Mouse (Mus musculus) lung, embryonic 15.5 days (tissue): ENCODE measurements around the gene Nr1h3. TPM values are rescaled to one million over a fixed set of nuclear protein-coding genes. Genes with fewer than 3 reads are reported as not detected.
A peak's percentile ranks its signal among the peaks of the same experiment; 100 is the strongest.
"Not testable (repeated sequence)": the region's sequence is repeated elsewhere in the genome, so short reads cannot be mapped to it uniquely, and the experiment has no call there.

Experiments
- ATAC-seq: fragments of 200-750 bp; cut with Nextera tagmentation; 2 replicates; pipeline ENCODE4 v1.8.0; 2017; ENCODE audit warnings: moderate number of reproducible peaks, borderline replicate concordance; ENCODE audit not compliant: low FRiP score, low TSS enrichment; ENCODE audit errors: extremely low read depth
- H3K27ac ChIP-seq: fragments of 300-500 bp; sonication (generic); 2 replicates; pipeline ENCODE4 v1.5.1; 2015; ENCODE audit warnings: moderate library complexity, mild to moderate bottlenecking, inconsistent platforms
- H3K27me3 ChIP-seq: fragments of 300-500 bp; sonication (generic); 2 replicates; pipeline ENCODE4 v1.6.1; 2015; ENCODE audit warnings: inconsistent platforms
- H3K36me3 ChIP-seq: fragments of 300-500 bp; sonication (generic); 2 replicates; pipeline ENCODE4 v1.6.1; 2015; ENCODE audit warnings: inconsistent platforms
- H3K4me1 ChIP-seq: fragments of 300-500 bp; sonication (generic); 2 replicates; pipeline ENCODE4 v1.6.1; 2015; ENCODE audit warnings: inconsistent platforms
- H3K4me2 ChIP-seq: fragments of 300-500 bp; sonication (generic); 2 replicates; pipeline ENCODE4 v1.6.1; 2015; ENCODE audit warnings: inconsistent platforms, mild to moderate bottlenecking, moderate library complexity
- H3K4me3 ChIP-seq: fragments of 300-500 bp; sonication (generic); 2 replicates; pipeline ENCODE4 v1.5.1; 2015; ENCODE audit warnings: mild to moderate bottlenecking, inconsistent platforms
- H3K9ac ChIP-seq: fragments of 300-500 bp; sonication (generic); 2 replicates; pipeline ENCODE4 v1.6.1; 2015; ENCODE audit warnings: inconsistent platforms
- H3K9me3 ChIP-seq: fragments of 300-500 bp; sonication (generic); 2 replicates; pipeline ENCODE4 v1.6.1; 2016; ENCODE audit warnings: inconsistent platforms
- WGBS: fragments of 180-500 bp; shearing (Covaris S2); methylation state at CpG from one replicate; pipeline ENCODE4 v1.1.7; 2015; 5-methylcytosine and 5-hydroxymethylcytosine counted together
- polyA plus RNA-seq: library from polyadenylated mRNA; unstranded; fragments of >200 nt; fragmentation: Nextera tagmentation; extraction: Ambion mirVana; gene quantifications from 2 replicates; pipeline ENCODE4 v1.2.1, GENCODE M21; 2015

Gene Nr1h3
- 20.9 and 22.8 TPM in 2 replicates for polyA plus RNA-seq

- H3K9me3 ChIP-seq: no peaks in the 10 kb centered on the region
- peak; percentile 95 for ATAC-seq
- peaks cover 21% of the 10 kb centered on the region for H3K4me1 ChIP-seq
- peaks cover 17% of the 10 kb centered on the region for H3K36me3 ChIP-seq
- H3K4me2 ChIP-seq: peak within 1 kb of the TSS; percentile 76
- peak within 1 kb of the TSS; percentile 85 for H3K9ac ChIP-seq
- peak within 1 kb of the TSS; percentile 60 for H3K4me3 ChIP-seq
- H3K27me3 ChIP-seq: no peaks in the 10 kb centered on the region
- 2% methylated on average over 28 of the region's 28 CpGs for WGBS
- peak within 1 kb of the TSS; percentile 96 for H3K27ac ChIP-seq
Observed at GRCm38 (mm10) chr2:91202222-91202971, at the start of gene Nr1h3, which contains the start of gene Acp2. TSS of gene Nr1h3 (minus strand) at chr2:91202834. TSS of gene Acp2 (plus strand) at chr2:91202885.

- H3K9ac ChIP-seq: no peak overlapping the region
- H3K4me3 ChIP-seq: no peak overlapping the region
- no peak for ATAC-seq
- no peaks in the 10 kb centered on the region for H3K9me3 ChIP-seq
- H3K27ac ChIP-seq: no peak overlapping the region
- H3K4me1 ChIP-seq: peaks cover 16% of the 10 kb centered on the region
- no peaks in the 10 kb centered on the region for H3K36me3 ChIP-seq
- H3K4me2 ChIP-seq: no peak overlapping the region
- H3K27me3 ChIP-seq: peaks cover 29% of the 10 kb centered on the region
- 62% methylated on average over 4 of the region's 4 CpGs for WGBS
Observed at GRCm38 (mm10) chr2:91252001-91252400, 49.4 kb upstream of the Nr1h3 start.

- H3K4me2 ChIP-seq: no peak overlapping the region
- no peak overlapping the region for H3K4me3 ChIP-seq
- H3K4me1 ChIP-seq: no peaks in the 10 kb centered on the region
- H3K9ac ChIP-seq: no peak overlapping the region
- H3K9me3 ChIP-seq: no peaks in the 10 kb centered on the region
- H3K36me3 ChIP-seq: no peaks in the 10 kb centered on the region
- no peak for ATAC-seq
- 75% methylated on average over 4 of the region's 4 CpGs for WGBS
- no peak overlapping the region for H3K27ac ChIP-seq
- 0 out of 2 replicates have a peak, but pooled peaks cover 2% of the 10 kb centered on the region for H3K27me3 ChIP-seq
Observed at GRCm38 (mm10) chr2:91248366-91248765, 45.7 kb upstream of the Nr1h3 start.

- Histone ChIP-seq H3K4me2 (no peak overlapping the region), H3K27me3 (no peaks in the 10 kb centered on the region), H3K36me3 (no peaks in the 10 kb centered on the region), H3K4me3 (no peak overlapping the region), H3K4me1 (no peaks in the 10 kb centered on the region), H3K9ac (no peak overlapping the region), H3K27ac (no peak overlapping the region), H3K9me3 (no peaks in the 10 kb centered on the region)
- 66% methylated on average over 5 of the region's 5 CpGs for WGBS
- ATAC-seq: no peak
Observed at GRCm38 (mm10) chr2:91244557-91245228, 42.1 kb upstream of the Nr1h3 start.

- Histone ChIP-seq H3K4me2 (no peak overlapping the region), H3K4me1 (no peaks in the 10 kb centered on the region), H3K9ac (no peak overlapping the region), H3K36me3 (no peaks in the 10 kb centered on the region), H3K4me3 (no peak overlapping the region), H3K27me3 (no peaks in the 10 kb centered on the region), H3K27ac (no peak overlapping the region), H3K9me3 (no peaks in the 10 kb centered on the region)
- WGBS: 63% methylated on average over 3 of the region's 3 CpGs
- no peak for ATAC-seq
Observed at GRCm38 (mm10) chr2:91243416-91243815, 40.8 kb upstream of the Nr1h3 start.

- Histone ChIP-seq H3K27me3 (no peaks in the 10 kb centered on the region), H3K27ac (no peak overlapping the region), H3K4me1 (no peaks in the 10 kb centered on the region), H3K4me2 (no peak overlapping the region), H3K9me3 (no peaks in the 10 kb centered on the region), H3K36me3 (no peaks in the 10 kb centered on the region), H3K9ac (no peak overlapping the region), H3K4me3 (no peak overlapping the region)
- WGBS: 61% methylated on average over 5 of the region's 5 CpGs
- no peak for ATAC-seq
Observed at GRCm38 (mm10) chr2:91242547-91242946, 39.9 kb upstream of the Nr1h3 start.

GRCm38 (mm10) chr2:91237511-91238080 lies 35.0 kb upstream of the Nr1h3 start:
- Histone ChIP-seq H3K9ac (peak overlapping the region; percentile 45; the same call in 1 of the 2 replicates), H3K27ac (peak overlapping the region; percentile 97), H3K4me2 (peak overlapping the region; percentile 87), H3K4me3 (peak overlapping the region; percentile 59)
- not testable (repeated sequence) for H3K4me1 ChIP-seq, H3K36me3 ChIP-seq, H3K27me3 ChIP-seq, H3K9me3 ChIP-seq
- 4% methylated on average over 4 of the region's 4 CpGs for WGBS
- ATAC-seq: peak; percentile 15; the same call in 1 of the 2 replicates

- Histone ChIP-seq H3K4me3 (peak within 1 kb of the TSS; percentile 59), H3K9ac (peak within 1 kb of the TSS; percentile 67), H3K36me3 (no peaks in the 10 kb centered on the region; the same call in 1 of the 2 replicates), H3K4me1 (peaks cover 5% of the 10 kb centered on the region; the same call in 1 of the 2 replicates), H3K27me3 (no peaks in the 10 kb centered on the region), H3K4me2 (peak within 1 kb of the TSS; percentile 87), H3K27ac (peak within 1 kb of the TSS; percentile 97), H3K9me3 (no peaks in the 10 kb centered on the region)
- peak; percentile 100 for ATAC-seq
- under 1% methylated on average over 48 of the region's 48 CpGs for WGBS
Observed at GRCm38 (mm10) chr2:91236601-91237510, 34.2 kb upstream of the Nr1h3 start, which contains the start of gene Ddb2. TSS of gene Ddb2 (minus strand) at chr2:91236982.

- Histone ChIP-seq H3K4me1 (no peaks in the 10 kb centered on the region), H3K4me3 (no peak overlapping the region)
- 78% methylated on average over 2 of the region's 2 CpGs for WGBS
Observed at GRCm38 (mm10) chr2:91229735-91230134, 27.1 kb upstream of the Nr1h3 start.

GRCm38 (mm10) chr2:91223614-91224013 lies 21.0 kb upstream of the Nr1h3 start:
- no peak overlapping the region for H3K9ac ChIP-seq
- H3K27ac ChIP-seq: no peak overlapping the region
- no peaks in the 10 kb centered on the region for H3K4me1 ChIP-seq
- H3K27me3 ChIP-seq: no peaks in the 10 kb centered on the region
- H3K9me3 ChIP-seq: no peaks in the 10 kb centered on the region
- WGBS: 85% methylated on average over 2 of the region's 2 CpGs
- no peak for ATAC-seq
- H3K4me3 ChIP-seq: no peak overlapping the region
- H3K36me3 ChIP-seq: no peaks in the 10 kb centered on the region
- no peak overlapping the region for H3K4me2 ChIP-seq

More at GRCm38 (mm10) chr2:91229735-91230134, 27.1 kb upstream of the Nr1h3 start:
- H3K9me3 ChIP-seq: no peaks in the 10 kb centered on the region
- no peaks in the 10 kb centered on the region; the same call in 1 of the 2 replicates for H3K36me3 ChIP-seq
- no peak for ATAC-seq
- H3K27ac ChIP-seq: no peak overlapping the region
- no peak overlapping the region for H3K9ac ChIP-seq
- H3K27me3 ChIP-seq: no peaks in the 10 kb centered on the region
- H3K4me2 ChIP-seq: no peak overlapping the region

GRCm38 (mm10) chr2:91220501-91220900 lies 17.9 kb upstream of the Nr1h3 start:
- Histone ChIP-seq H3K4me1 (peaks cover 11% of the 10 kb centered on the region), H3K9ac (no peak overlapping the region), H3K36me3 (0 out of 2 replicates have a peak, but pooled peaks cover 13% of the 10 kb centered on the region), H3K27ac (no peak overlapping the region), H3K4me2 (no peak overlapping the region), H3K4me3 (no peak overlapping the region), H3K9me3 (no peaks in the 10 kb centered on the region), H3K27me3 (no peaks in the 10 kb centered on the region)
- 87% methylated on average over 3 of the region's 3 CpGs for whole genome bisulfite sequencing
- no peak for ATAC-seq
